Mouse (Mus musculus): ENCODE data around the gene Nhsl2.

DNA sequence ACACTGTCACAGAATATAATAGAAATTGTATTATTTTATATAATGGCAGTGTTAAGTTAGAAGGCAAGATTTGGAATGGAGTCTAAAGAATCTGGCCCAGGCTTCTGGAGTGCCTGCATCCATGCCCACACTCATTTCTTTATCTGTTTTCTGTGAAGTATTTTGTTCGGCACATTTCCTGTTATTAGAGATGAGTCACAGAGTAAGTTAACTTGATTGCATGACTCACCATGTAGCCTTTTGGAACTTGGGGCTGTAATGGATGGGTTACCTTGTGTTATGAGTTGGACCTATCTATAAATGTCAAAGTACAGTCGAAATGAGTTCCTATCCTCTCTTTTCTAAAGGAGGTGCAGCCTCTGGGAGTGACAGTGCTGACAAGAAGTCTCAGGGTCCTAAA, 272.1 kb downstream of the Nhsl2 start:
- TF ChIP-seq CTCF (IDR thresholded peaks at IDR 0.05; ENCODE audit: low read depth), result no peak
- no peak for TF ChIP-seq EP300 (IDR thresholded peaks at IDR 0.05; ENCODE audit: low read depth)

Data from liver, postnatal 0 days (tissue).